Mouse (Mus musculus): ENCODE measurements at regions not wholly inside any gene's neighbourhood (a gene's known extent, or its start where the extent isn't known, plus 50 kb on each side); places are given as distances from the start of the nearest gene placed in this dataset.
A peak's percentile ranks its signal among the peaks of the same experiment; 100 is the strongest.

- DNase-seq (ENCODE audit: low spot score) = no peak
Observed at GRCm38 (mm10) chr8:100796628-100797027, 1380.4 kb upstream of the Cdh8 start.

GRCm38 (mm10) chr8:100793951-100794350, 1377.7 kb upstream of the Cdh8 start:
- no peak for DNase-seq (ENCODE audit: low spot score)

- no peak for DNase-seq (ENCODE audit: low spot score)
Observed at GRCm38 (mm10) chr8:100790592-100791141, 1374.4 kb upstream of the Cdh8 start.

GRCm38 (mm10) chr8:100788132-100788531, 1371.9 kb upstream of the Cdh8 start:
- DNase-seq (ENCODE audit: low spot score) = no peak

GRCm38 (mm10) chr8:100772742-100773370, 1356.6 kb upstream of the Cdh8 start:
- DNase-seq (ENCODE audit: low spot score) = peak; percentile 9

- no peak for DNase-seq (ENCODE audit: low spot score)
Observed at GRCm38 (mm10) chr8:100769617-100770016, 1353.3 kb upstream of the Cdh8 start.

- DNase-seq (ENCODE audit: low spot score) = no peak
Observed at GRCm38 (mm10) chr8:100733927-100734326, 1317.7 kb upstream of the Cdh8 start.

- DNase-seq (ENCODE audit: low spot score) = no peak
Observed at GRCm38 (mm10) chr8:100702365-100702764, 1286.1 kb upstream of the Cdh8 start.

GRCm38 (mm10) chr8:100695043-100695442, 1278.8 kb upstream of the Cdh8 start:
- no peak for DNase-seq (ENCODE audit: low spot score)

- no peak for DNase-seq (ENCODE audit: low spot score)
Observed at GRCm38 (mm10) chr8:100678580-100678979, 1262.3 kb upstream of the Cdh8 start.
